Mouse (Mus musculus) CH12.LX (cell line): ENCODE measurements around the gene Adamts20.

Experiments used
- CTCF ChIP-seq, 2 experiments: IDR thresholded peaks in 1 of 2; conservative IDR thresholded peaks in 1 of 2; 2 replicates each; pipeline ENCODE4 v1.5.1; 2011 to 2012; ENCODE audit warnings: low read depth in 2 of 2, low read length in 2 of 2, improper control_type of control experiment in 1 of 2, inconsistent platforms in 1 of 2, mild to moderate bottlenecking in 1 of 2, moderate library complexity in 1 of 2
- E2F4 ChIP-seq: IDR thresholded peaks from 2 replicates; pipeline ENCODE4 v1.6.1; 2011; ENCODE audit warnings: low read depth, low read length, improper control_type of control experiment; ENCODE audit not compliant: insufficient replicate concordance
- EP300 ChIP-seq: IDR thresholded peaks from 2 replicates; pipeline ENCODE4 v1.6.1; 2011; ENCODE audit warnings: low read length, improper control_type of control experiment
- MAFK ChIP-seq: IDR thresholded peaks from 2 replicates; pipeline ENCODE4 v1.6.1; 2011; ENCODE audit warnings: low read length, improper control_type of control experiment; ENCODE audit not compliant: insufficient replicate concordance
- MAX ChIP-seq: IDR thresholded peaks from 2 replicates; pipeline ENCODE4 v1.6.1; 2011; ENCODE audit warnings: low read length, improper control_type of control experiment
- MAZ ChIP-seq: IDR thresholded peaks from 2 replicates; pipeline ENCODE4 v1.6.1; 2012; ENCODE audit warnings: low read depth, mild to moderate bottlenecking, inconsistent platforms, low read length, improper control_type of control experiment, moderate library complexity
- NELFE ChIP-seq: IDR thresholded peaks from 2 replicates; pipeline ENCODE4 v1.6.1; 2011; ENCODE audit warnings: low read depth, low read length, improper control_type of control experiment
- TCF12 ChIP-seq: IDR thresholded peaks from 2 replicates; pipeline ENCODE4 v1.6.1; 2014; ENCODE audit warnings: low read depth, mild to moderate bottlenecking, inconsistent platforms, low read length, improper control_type of control experiment
- ZKSCAN1 ChIP-seq: IDR thresholded peaks from 2 replicates; pipeline ENCODE4 v1.6.1; 2012; ENCODE audit warnings: low read depth, inconsistent platforms, low read length, improper control_type of control experiment, borderline replicate concordance

DNA sequence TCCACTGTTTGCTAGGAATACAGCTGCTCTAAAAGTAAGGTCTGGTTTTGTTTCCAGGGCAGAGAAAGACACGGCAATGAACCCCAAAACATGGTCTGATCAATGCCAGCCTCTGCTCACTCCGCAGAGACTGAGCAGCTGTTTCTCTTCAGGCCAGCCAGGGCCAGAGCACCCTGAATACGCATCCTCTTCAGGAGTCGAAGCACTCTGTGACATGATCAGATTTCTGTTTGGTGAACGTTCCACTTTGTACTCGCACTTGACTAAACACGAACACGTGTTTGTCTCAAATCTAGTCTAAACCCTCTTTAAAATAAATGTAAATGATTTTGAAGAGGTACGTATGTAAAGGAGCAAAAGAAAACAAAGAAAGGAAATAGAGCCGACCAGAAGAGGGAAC lies 130.6 kb downstream of the Adamts20 start:
- TF ChIP-seq CTCF (conservative IDR thresholded peaks at IDR 0.05 in 1 of 2, IDR thresholded peaks at IDR 0.05 in 1 of 2; ENCODE audit: low read depth in 2 of 2, low read length in 2 of 2) (no peak), NELFE (no peak), EP300 (no peak), E2F4 (no peak), TCF12 (no peak), MAX (no peak), MAZ (no peak), ZKSCAN1 (no peak), MAFK (no peak)
